Mouse (Mus musculus): ENCODE results near the gene Gbp9.
A peak's percentile ranks its signal among the peaks of the same experiment; 100 is the strongest.
"Not testable (repeated sequence)": the region's sequence is repeated elsewhere in the genome, so short reads cannot be mapped to it uniquely, and the experiment has no call there.

The Gbp9 gene

DNA sequence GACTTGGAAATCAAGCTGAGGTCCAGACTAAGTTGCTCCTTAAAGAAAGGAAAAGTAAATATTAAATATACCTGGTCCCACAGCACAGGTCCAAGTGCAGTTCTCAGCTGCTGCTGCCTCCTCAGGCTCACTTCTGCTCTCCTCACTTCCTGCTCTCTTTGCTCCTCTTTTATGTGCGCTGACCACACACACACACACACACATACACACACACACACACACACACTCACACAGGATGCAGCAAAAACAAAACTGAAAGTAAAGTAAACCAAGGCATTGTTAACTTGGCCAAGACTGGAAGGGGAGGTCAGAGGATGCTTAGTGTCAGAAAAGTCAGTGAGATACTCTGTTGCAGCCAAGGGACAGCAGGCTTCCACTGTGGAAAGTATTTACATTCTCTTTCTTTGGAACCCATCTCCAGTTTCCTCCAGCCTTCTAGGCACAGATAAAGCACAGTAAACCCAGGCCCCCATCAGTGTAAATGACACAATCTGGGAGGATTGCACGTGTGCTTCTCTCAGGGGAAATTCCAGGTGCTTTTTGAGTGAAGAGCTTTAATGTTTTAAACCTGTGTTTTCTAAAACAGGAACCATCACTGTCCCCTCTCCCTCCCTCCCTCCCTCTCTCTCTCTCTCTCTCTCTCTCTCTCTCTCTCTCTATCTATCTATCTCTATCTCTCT is at the start of gene Gbp9, which contains the start of the genes Gbp8 and Gbp4:
Gene Gbp9 (minus strand): TSS at position 131 of the 680 bp plus-strand sequence.
Gene Gbp8 (minus strand): TSS at position 132 of the 680 bp plus-strand sequence.
Gene Gbp4 (minus strand): TSS at position 178 of the 680 bp plus-strand sequence.
- peak; percentile 45 to 52 for DNase-seq

DNA sequence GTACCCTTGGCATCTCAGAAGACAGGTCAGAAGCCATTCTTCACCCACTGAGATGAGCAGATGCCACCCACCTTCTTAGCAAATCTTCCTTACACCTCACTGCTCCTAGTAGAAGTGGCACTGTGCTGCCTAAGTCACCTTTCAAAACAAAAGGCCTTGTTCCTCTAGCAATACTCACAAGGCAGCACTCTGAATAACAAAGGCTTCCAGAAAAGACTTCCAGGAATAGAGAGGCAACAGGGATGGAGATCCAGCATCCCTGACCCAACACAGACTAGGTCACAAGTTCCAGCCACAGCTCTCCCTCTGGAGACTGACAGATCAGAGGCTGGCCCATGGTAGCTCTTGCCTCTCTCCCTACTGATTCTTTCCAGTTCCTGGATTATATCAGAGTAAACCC is 42.1 kb upstream of the Gbp9 start:
- DNase-seq = no peak

DNA sequence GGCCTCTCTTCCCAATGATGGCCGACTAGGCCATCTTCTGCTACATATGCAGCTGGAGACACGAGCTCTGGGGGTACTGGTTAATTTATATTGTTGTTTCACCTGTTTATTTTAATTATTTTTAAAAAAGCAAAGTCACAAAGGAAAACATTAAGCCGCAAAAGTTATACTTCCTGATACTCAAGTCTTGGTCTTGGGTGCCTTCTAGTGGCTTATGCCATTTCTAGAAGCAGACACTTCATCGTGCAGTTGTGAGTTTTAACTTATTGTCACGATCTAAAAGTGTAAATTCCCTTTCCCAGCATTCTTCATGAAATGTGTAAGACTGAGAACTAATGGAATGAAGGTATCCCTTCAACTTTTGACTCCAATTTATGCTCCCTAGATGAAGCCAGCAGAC is 17.2 kb upstream of the Gbp9 start:
- DNase-seq = no peak

DNA sequence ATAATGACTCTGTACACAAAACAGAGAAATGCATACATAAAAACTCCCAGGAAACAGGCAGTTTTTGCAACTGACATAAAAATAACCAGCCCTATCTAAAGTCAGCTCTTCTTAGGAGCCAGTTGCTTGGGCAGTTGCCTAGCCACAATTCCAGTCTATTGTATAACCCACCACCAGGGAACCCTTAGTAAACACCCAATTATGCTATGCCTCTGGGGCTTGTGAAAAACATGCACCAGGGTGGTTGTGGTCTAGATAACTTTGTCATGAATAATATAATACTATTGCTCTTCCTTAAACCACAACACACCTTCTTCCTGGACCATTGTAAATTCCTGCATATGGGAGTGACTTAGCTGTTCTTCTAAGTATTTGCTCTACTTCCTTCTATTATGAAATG is 14.7 kb upstream of the Gbp9 start:
- no peak for DNase-seq

DNA sequence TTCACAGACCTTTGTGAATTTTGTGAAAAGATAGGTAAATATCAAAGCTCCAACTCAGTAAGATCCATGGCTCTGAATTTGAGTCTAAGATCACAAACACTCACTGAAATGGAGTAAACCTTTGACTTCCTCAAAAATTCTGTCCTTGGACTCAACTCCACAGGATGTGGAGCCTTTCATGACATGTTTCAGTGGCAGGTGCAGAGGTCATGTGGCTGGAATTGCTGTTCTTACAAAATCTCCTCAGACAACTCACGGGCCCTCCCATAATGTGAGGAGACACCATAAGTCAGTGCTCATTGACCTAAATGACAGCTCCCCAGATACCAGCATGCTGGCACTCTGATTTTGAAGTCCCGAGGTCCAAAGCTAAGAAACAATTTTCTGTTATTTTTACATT is 8.7 kb upstream of the Gbp9 start:
- DNase-seq = not testable (repeated sequence)

DNA sequence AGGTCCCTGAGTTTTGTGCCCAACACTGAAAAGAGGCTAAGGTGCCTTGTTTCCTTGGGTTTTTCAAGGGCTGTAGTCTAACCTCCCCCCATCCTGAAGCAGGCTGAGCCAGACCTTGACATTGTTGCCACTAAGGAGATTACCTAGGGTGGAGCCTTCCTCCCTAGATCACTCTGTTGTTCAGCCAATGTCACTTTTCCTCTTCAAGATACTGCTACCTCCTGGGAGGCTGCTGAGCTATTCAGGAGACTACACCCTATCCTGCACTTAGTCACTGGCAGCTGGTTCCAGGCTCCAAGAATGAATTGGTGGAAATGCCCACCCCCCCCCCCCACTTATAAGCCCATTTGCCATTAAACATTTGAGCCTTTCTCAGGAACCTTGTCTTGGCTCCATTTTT is 7.1 kb upstream of the Gbp9 start:
- peak; percentile 12 to 25 for DNase-seq

DNA sequence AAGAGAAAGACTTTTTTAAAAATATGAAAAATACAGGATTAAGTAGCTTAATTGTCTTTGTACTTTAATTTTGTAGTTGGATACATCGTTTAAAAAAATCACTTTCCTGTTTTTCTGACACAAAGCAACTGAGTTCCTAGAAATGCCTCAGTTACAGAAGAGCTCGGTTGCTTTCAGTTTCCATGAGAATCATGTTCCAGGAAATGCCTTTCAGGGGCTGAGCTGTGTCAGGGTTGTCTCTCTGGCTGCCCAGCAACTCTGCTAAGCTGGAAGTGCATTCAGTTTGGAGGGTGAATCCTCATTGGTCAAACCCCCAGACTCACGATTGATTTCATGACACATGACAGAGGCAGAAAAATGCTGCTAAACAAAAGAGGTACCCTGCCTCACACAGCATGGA is 6.4 kb upstream of the Gbp9 start:
- DNase-seq = peak in 1 of 2 experiments; percentile 27

DNA sequence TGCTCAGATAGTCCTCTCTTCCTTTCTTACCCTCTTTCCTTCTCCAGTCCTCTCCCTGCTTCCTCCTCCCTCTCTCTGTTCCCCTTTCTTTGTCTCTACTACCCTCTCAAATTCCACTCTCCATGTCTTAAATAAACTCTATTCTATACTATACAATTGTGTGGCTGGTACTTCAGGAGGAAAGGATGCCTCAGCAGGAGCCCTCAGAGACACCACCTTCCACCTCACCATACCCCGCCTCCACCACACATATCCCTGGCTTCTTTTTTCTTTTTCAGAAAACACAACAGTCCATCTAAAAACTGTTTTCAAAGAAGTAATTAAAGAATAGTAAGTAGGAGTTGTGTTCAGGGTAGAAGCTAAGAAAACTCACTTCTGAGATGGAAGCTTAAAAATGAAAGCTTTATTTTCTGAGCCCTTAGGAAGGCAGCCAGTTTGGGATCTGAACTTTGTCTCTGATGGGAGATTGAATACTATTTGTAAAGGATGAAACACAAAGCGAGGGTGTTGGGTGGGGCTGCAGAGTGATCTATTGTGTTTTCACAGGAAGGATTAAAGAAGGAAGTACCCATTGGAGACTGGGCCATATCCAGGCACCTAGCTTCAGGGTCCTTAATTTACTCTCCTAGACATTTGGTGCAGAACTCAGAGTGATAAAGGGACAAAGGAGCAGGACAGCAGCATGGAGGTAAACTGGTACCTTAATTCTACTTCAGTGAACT is 911 bp upstream of the Gbp9 start:
- not testable (repeated sequence) for DNase-seq

DNA sequence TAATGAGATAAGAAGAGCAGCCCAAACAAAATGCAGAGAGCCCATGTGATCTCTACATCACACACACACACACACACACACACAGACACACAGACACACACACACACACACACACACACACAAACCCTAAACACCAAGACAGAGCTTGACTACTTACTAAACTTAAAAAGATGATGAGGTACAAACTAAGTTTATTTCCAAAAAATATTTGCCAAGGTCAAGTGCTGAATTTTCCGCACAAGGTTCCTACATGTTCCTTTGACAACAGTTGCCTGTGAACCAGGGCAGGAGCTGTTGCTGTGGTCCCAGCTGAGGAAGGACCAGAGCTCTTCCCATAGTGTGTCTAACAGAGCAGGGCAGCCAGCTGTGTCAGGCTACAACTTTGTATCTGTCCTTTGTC is 433 bp downstream of the Gbp9 start:
- DNase-seq = no peak

DNA sequence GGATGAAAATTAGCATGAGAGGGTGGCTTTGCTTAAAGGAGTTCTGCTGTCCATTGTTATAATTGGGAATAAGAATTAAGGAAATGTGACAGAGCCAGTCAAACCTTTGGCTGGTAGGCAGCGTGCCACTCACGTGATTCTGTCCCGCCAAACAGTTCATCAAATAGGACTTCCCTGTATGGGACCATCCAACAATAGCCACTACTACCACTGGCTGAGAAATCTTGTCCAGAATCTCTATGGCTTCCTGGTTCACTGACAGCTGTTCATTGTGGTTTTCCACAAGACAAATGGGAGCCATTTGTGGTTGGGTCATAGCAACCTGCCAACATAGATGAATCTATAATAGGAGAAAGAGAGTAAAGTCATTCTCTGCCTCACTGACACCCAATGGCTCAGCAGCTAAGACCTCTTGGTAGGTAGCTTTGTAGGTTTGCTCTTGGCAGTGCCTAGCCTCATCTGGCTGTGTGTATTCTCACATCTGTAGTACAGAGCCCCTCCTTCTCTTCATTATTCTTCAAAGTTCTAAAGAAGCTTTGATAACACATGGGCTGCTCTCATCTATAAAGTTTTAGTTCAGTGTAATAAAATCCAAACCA is 2.5 kb downstream of the Gbp9 start:
- DNase-seq = peak in 1 of 2 experiments; percentile 33

DNA sequence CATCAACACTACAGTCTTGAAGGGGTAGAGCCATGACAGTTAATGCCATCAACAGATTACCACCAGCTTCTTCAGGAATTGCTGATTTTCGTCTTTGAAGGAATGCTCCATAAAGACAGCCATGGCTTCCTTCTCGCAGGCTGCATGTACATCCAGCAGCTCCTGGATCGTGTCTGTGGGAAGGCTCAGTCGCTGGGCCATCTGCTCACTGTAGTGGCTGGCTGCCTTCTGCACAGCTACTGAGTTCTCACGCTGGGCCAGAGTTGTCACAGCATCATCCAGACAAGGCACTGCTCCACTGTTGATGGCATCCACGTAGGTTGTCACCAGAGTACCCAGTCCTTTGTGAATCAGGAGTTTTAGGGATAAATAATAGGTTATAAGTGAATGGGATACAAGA is 17.6 kb downstream of the Gbp9 start:
- not testable (repeated sequence) for DNase-seq

DNA sequence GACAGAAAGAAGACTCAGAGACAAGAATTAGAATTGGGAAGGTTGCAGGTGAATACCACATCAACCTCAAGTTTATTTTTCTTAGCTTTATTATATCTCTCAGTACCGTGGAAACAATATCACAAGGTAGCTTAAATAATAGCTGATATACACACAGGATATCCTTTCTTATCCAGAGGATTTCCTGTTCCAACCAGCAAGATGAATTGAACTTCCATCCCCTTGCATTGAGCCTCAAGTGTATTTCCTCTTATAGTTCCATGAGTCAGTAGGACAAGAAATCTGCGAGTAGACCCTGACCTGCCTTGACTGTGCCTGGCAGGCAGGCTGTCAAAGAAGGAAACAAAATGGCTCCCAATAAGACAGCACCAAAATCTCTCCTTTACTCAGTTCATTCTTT is 23.6 kb downstream of the Gbp9 start:
- DNase-seq = no peak

DNA sequence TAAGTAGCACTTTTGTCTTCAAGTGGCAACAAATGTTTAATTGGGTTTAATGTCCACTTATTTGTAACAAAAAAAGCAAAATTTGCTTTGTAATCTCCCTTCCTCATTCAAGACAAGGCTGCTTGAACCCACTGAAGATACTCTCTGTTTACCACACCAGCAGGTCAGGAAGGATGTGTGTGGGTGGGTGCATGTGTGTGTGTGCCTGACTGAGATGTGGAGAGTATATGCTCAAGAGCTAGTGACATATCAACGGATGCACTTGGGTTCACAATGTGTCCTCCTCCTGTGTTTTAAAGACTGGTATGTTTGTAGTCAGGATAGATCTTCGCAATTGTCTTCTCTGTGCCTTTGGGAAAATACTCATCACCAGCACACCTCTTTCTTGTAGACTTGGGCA is 24.6 kb downstream of the Gbp9 start:
- DNase-seq = no peak

DNA sequence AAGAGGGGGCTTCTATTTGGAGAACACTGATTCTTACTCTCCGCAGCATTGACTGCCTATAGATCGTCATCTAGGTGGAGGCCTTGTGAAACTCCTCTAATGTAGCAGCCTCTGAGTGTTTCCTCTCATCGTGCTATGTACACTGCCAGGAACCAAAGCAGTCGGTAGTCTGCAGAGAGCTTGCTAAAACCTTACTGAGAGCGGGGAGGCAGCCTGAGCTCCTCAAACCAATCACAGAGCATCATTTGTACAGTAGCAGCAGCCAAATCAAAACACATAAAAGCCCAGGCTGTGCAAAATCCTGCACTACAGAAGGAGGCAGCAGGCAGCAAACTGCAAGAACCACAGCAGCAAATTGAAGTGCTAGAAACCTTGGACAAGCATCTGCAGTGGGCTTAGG is 25.7 kb downstream of the Gbp9 start:
- no peak for DNase-seq

DNA sequence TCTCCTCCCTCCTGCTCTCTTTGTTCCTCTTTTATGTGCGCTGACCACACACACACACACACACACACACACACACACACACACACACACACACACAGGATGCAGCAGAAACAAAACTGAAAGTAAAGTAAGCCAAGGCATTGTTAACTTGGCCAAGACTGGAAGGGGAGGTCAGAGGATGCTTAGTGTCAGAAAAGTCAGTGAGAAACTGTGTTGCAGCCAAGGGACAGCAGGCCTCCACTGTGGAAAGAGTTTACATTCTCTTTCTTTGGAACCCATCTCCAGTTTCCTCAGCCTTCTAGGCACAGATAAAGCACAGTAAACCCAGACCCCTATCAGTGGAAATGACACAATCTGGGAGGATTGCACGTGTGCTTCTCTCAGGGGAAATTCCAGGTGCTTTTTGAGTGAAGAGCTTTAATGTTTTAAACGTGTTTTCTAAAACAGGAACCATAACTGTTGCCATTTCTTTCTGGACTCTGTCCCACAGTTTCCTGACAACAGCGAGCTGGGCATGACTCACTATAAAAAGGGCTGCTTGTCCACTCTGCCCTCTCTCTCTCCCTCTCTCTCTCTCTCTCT is 29.0 kb downstream of the Gbp9 start:
- DNase-seq = peak; percentile 70 to 79

DNA sequence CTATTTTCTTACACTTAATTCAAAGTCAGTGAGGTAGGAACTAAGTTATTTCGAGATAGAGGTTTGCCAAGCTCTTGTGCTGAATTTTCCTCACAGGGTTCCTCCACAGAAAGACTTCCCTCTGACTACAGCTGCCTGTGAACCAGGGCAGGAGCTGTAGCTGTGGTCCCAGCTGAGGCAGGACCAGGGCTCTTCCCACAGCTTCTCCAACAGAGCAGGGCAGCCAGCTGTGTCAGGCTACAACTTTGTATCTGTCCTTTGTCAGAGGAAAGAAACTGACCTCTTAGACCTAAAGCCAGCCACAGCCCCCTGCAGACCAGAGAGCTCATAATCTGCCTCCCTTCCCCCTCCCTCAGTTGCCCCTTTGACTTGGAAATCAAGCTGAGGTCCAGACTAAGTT is 29.6 kb downstream of the Gbp9 start:
- DNase-seq = peak in 1 of 2 experiments; percentile 8

DNA sequence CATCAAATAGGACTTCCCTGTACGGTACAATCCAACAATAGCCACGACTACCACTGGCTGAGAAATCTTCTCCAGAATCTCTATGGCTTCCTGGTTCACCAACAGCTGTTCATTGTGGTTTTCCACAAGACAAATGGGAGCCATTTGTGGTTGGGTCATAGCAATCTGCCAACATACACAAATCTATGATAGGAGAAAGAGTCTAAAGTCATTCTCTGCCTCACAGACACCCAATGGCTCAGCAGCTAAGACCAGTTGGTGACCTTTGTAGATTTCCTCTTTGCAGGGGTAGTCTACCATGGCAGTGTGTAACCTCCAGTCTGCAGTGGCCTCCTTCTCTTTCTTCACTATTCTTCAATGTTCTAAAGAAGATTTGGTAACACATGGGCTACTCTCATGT is 33.6 kb downstream of the Gbp9 start:
- DNase-seq = not testable (repeated sequence)

DNA sequence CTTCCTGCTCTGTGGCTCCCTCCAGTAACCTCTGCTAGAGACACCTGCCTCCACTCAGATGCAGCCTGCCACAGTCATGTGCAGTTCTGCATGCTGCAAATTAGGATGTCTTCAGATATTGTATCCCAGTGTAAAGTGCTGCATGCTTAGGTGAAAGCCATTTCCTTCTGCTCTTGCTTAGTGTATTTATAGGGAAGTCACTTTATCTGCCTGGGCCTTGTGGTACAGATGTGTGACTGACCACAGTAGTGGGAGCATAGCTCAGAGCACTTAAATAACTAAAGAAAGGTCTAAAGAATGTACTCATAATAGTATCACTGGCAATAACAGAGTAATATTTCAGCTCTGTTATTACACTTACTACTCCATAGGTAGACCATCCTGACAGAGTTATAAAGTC is 57.4 kb downstream of the Gbp9 start:
- no peak for DNase-seq

DNA sequence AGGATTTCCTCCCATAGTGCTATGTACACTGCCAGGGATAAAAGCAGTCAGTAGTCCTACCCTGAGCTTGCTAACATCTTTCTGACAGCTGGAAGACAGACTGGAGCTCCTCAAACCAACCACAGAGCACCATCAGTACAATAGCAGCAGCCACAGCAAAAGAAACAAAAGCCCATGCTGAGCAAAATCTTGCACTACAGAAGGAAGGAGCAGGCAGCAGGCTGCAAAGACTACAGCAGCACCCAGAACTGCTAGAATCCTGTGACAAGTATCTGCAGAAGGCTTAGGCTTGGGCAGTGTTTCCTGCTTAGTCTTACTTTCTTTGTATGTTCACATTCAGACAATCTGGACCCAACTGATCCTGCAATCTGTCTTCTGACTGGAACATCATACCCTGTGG is 71.0 kb downstream of the Gbp9 start:
- not testable (repeated sequence) for DNase-seq

DNA sequence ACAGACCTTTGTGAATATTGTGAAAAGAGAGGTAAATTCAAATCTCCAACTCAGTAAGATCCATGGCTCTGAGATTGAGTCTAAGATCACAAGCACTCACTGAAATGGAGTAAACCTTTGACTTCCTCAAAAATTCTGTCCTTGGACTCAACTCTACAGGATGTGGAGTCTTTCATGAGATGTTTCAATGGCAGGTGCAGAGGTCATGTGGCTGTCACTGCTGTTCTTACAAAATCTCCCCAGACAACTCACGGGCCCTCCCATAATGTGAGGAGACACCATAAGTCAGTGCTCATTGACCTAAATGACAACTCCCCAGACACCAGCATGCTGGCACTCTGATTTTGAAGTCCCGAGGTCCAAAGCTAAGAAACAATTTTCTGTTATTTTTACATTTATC is 74.9 kb downstream of the Gbp9 start:
- DNase-seq = not testable (repeated sequence)

DNA sequence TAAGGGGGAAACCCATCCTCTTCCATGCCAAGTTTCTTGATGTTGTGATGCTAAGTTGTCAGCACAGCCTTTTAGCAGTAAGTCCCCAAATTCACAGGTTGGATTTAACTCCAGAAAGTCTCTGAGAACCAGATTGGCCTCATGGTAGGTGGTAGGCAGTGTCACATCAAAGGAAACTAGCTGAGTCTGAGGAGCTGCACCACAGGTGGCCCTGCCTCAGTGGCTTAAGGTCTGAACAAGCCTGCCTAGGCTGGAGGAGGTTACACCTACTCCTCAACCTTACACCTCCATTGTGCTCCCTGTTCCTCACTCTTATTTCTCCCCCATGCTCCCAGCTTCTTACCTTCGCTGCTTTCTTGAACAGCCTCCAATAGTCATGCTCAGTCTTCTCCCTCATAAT is 76.0 kb downstream of the Gbp9 start:
- DNase-seq = no peak

DNA sequence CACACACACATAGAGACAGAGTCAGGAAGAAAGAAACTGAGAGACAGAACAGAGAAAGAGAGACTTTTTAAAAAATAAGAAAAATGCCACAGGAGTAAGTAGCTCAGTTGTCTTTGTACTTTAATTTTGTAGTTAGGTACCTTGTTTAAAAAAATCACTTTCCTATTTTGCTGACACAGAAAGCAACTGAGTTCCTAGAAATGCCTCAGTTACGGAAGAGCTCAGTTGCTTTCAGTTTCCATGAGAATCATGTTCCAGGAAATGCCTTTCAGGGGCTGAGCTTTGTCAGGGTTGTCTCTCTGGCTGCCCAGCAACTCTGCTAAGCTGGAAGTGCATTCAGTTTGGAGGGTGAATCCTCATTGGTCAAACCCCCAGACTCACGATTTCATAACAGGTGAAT is 76.9 kb downstream of the Gbp9 start:
- DNase-seq = not testable (repeated sequence)

DNA sequence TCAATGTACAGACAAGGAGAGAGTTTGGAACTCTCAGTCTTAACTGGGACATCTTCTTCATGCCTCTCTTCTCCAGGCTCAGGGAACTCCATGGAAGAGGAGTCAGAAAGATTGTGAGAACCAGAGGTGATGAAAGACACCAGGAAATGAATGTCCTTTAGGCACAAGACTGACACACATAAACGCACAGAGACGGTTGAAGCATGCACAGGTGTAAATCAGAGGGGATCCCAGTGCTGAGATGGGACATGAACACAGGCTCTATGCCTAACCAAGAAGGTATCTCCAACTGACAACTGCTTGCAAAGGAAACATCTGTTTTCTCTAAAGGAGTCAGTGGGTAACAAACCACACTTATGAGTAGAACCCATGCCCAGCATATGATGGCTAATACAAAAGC is 79.1 kb downstream of the Gbp9 start:
- DNase-seq = no peak

DNA sequence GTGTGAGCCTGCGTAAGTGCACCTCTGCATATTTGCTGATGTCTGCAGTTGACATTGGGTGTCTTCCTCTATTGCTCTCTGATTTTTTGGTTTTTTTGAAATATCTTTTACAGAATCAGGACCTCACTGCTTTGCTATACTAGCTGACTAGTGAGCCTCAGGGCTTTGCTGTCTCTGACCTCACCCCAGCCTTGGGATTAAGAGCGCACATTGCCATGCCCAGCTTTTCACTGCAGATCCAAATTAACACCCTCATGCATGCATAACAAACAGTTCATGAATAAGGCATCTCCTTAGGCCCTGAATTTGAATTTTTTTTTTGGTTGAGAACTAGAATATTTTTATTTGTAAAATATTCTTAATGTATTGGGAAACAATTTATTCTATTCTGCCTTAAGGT is 84.1 kb downstream of the Gbp9 start:
- DNase-seq = no peak
